Mouse (Mus musculus) bone marrow macrophage, adult 2 months (primary cell): ENCODE results near the gene Cbs. TPM values are rescaled to one million over a fixed set of nuclear protein-coding genes. Genes with fewer than 3 reads are reported as not detected.

Source experiments
- H3K27ac ChIP-seq: 2 replicates; pipeline ENCODE4 v1.5.1; 2012; ENCODE audit warnings: low read depth, low read length; ENCODE audit not compliant: insufficient read depth
- H3K4me1 ChIP-seq: 2 replicates; pipeline ENCODE4 v1.6.1; 2012; ENCODE audit warnings: low read length; ENCODE audit not compliant: control insufficient read depth, insufficient read depth
- H3K4me3 ChIP-seq: 2 replicates; pipeline ENCODE4 v1.5.1; 2012; ENCODE audit warnings: mild to moderate bottlenecking, low read length, moderate library complexity; ENCODE audit not compliant: insufficient read depth
- CTCF ChIP-seq: IDR thresholded peaks from 2 replicates; pipeline ENCODE4 v1.5.1; 2012; ENCODE audit warnings: low read depth, mild to moderate bottlenecking, low read length, moderate library complexity
- POLR2A ChIP-seq: IDR thresholded peaks from 2 replicates; pipeline ENCODE4 v1.6.1; 2012; ENCODE audit warnings: mild to moderate bottlenecking, low read depth, low read length, borderline replicate concordance
- polyA plus RNA-seq: library from polyadenylated mRNA; stranded (reverse); fragments of >200 nt; gene quantifications from 2 replicates; pipeline ENCODE4 v1.2.4, GENCODE M21; 2012; ENCODE audit not compliant: missing spikeins, insufficient read depth, insufficient read length

Gene Cbs
- polyA plus RNA-seq, 1 experiment, result not detected

- Histone ChIP-seq H3K4me3 (no peak overlapping the region), H3K27ac (no peak overlapping the region), H3K4me1 (peaks cover 26% of the 10 kb centered on the region)
- no peak for TF ChIP-seq CTCF
- no peak for TF ChIP-seq POLR2A
Observed at GRCm38 (mm10) chr17:31570321-31570925, 66.6 kb downstream of the Cbs start.

- H3K4me3 ChIP-seq, result no peak overlapping the region
- H3K27ac ChIP-seq, result no peak overlapping the region
- peaks cover 25% of the 10 kb centered on the region for H3K4me1 ChIP-seq
- TF ChIP-seq CTCF (no peak), POLR2A (no peak)
Observed at GRCm38 (mm10) chr17:31569756-31570155, 67.3 kb downstream of the Cbs start.

DNA sequence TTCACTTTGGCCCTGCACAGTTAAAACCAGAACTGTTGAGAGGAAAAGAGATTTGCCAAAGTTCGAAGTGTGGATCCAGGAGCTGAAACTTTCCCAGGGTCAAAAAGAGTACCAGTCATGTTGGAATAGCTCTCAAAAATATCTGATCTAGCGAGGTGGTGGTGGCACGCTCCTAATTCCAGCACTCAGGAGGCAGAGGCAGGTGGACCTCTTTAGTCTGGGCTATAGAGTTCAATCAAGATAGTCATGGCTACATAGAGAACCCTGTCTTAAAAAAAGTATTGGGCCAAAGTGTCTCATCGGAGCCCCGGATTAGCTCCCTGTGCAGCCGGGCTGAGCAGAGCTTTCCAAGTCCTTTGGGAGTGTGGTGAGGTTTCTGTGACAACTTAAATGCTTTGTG, 70.8 kb downstream of the Cbs start:
- Histone ChIP-seq H3K4me3 (peak overlapping the region; percentile 5; the same call in 1 of the 2 replicates), H3K27ac (no peak overlapping the region), H3K4me1 (peaks cover 17% of the 10 kb centered on the region)
- TF ChIP-seq POLR2A, result no peak
- TF ChIP-seq CTCF, result no peak

GRCm38 (mm10) chr17:31565141-31566056, 71.6 kb downstream of the Cbs start:
- peak overlapping the region; percentile 88 for H3K4me3 ChIP-seq
- TF ChIP-seq CTCF (no peak), POLR2A (no peak)
- peak overlapping the region; percentile 50 for H3K27ac ChIP-seq
- peaks cover 17% of the 10 kb centered on the region for H3K4me1 ChIP-seq

DNA sequence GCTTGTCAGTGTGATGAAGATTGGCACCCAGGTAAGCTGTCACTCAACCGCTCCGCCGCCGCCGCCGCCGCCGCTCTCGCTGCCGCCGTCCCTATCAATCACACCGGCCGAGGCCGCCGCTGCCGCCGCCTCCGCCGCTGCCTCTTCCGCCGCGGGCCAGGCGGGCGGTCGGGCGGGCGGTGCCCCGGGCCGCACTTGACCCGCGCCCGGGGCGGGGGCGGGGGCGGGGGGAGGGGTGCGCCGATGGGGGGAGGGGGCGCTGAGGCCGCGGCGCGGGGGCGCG, 72.2 kb downstream of the Cbs start:
- peak overlapping the region; percentile 44 for H3K27ac ChIP-seq
- H3K4me1 ChIP-seq, result peaks cover 19% of the 10 kb centered on the region
- H3K4me3 ChIP-seq, result peak overlapping the region; percentile 88
- no peak for TF ChIP-seq CTCF
- TF ChIP-seq POLR2A, result no peak

DNA sequence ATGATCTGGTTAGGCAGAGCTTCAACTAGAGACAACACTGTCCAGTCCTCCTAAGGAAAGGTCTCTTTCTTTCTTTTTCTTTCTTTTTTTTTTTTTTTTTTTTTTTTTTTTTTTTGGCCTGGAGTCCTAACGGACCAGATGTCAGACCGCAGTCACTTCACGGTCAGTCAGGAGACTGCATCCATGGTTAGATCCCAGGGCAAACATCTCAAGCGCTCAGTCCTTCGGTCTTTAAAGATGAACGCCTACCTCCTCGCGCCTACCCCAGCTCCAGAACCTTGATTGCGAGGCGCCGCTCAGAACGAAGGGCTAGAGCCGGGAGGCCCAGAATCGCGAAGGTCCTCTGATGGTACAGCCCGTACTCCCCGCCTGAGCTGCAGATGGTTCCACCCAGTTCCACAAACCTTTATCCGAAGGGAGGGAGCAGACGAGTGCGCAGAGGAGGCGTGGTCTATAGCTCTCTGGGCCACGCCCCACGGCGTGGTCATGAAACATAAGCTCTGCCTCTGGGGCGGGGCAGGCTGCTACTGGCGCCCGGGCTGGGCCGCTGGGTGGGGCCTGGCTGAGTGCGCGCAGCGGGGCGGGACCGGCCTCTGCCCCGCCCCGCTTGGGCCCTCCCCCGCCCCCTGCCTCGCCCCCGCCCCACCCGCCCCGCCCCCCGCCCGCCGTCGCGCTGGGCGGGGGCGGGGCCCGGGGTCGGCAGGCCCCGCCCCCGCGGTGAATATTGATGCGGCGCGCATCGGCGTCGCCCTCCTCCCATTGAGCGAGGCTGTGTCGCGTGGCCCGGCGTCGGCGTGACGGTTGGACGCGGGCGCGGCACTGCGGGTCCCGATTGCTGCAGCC, 72.8 kb downstream of the Cbs start, which contains the start of gene Pknox1:
Gene Pknox1 (plus strand): TSS at position 720 of the 843 bp plus-strand sequence.
- peaks cover 20% of the 10 kb centered on the region for H3K4me1 ChIP-seq
- TF ChIP-seq POLR2A, result no peak
- no peak for TF ChIP-seq CTCF
- H3K4me3 ChIP-seq, result peak within 1 kb of the TSS; percentile 88
- peak within 1 kb of the TSS; percentile 85 for H3K27ac ChIP-seq

DNA sequence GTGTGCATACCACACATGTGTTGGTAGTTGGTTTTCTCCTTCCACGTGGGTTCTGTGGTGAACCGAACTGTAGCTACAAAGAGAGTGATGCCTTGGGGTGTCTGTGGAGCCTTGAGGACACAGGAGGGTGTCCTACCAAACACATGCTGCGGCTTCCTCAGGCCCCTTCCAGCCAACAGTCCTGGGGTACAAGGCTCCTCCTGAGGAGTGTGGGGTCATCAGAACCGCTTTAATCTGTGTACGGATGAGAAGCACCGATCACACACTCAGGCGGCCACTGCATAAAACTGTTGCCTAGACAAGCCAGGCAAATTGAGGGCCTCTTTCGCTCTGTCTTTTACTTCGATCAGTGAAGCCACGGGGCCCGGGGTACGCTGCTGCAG, 73.4 kb downstream of the Cbs start:
- H3K4me1 ChIP-seq, result peaks cover 22% of the 10 kb centered on the region
- peak overlapping the region; percentile 82 for H3K4me3 ChIP-seq
- peak overlapping the region; percentile 85 for H3K27ac ChIP-seq
- TF ChIP-seq CTCF (no peak), POLR2A (no peak)

GRCm38 (mm10) chr17:31559021-31559789, 77.8 kb downstream of the Cbs start:
- Histone ChIP-seq H3K4me3 (no peak overlapping the region), H3K27ac (peak overlapping the region; percentile 69), H3K4me1 (peaks cover 28% of the 10 kb centered on the region)
- TF ChIP-seq CTCF (no peak), POLR2A (no peak)

Other genes with a start within 250 kb of the Cbs start
- gene Wdr4, start 117.3 kb downstream of the Cbs start, polyA plus RNA-seq, result 11.3 and 13.8 TPM in 2 replicates
- 132 and 146 TPM in 2 replicates for gene Ndufv3, start 117.1 kb downstream of the Cbs start, polyA plus RNA-seq
- 14.3 and 18.6 TPM in 2 replicates for gene Pknox1, start 72.5 kb downstream of the Cbs start, polyA plus RNA-seq
- 66.3 and 80.5 TPM in 2 replicates for gene U2af1, start 21.7 kb upstream of the Cbs start, polyA plus RNA-seq
- not detected in 2 replicates for gene Cryaa, start 40.6 kb upstream of the Cbs start, polyA plus RNA-seq
- gene Sik1, start 218.6 kb upstream of the Cbs start, polyA plus RNA-seq, result 24.8 and 25.7 TPM in 2 replicates